Mouse (Mus musculus) adrenal gland, adult 8-10 months (tissue): Measurements from ENCODE around the gene Lmf1. TPM values are rescaled to one million over a fixed set of nuclear protein-coding genes. Genes with fewer than 3 reads are reported as not detected.
A peak's percentile ranks its signal among the peaks of the same experiment; 100 is the strongest.

Source experiments
- DNase-seq: peaks from one replicate; pipeline ENCODE4 v3.0.0; 2022
- total RNA-seq, 4 experiments: library from RNA; stranded (reverse); gene quantifications; 2 replicates each; pipeline ENCODE4 v1.2.4; 2022

Lmf1 gene
- total RNA-seq, 4 experiments from 2014 or later, result 36.0 to 39.9 (median 38.2) TPM

DNA sequence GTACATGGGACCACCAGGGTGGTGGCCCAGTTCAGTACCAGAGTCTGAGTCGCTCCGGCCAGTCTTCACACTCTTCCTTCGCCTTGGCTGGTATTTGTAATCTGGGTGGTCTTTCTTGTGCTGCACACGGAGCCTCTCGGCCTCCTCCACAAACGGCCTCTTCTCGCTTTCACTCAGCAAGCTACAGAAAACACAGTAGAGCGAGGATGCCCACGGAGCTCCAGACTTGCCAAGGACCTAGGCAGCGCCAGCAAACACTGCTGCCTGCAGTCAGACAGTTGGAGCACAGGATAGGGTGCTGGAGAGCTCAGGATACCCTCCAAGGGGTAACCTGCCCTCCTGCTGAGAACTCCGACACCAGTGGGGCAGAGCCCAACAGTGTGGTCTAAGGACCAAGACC, 10.0 kb upstream of the Lmf1 start:
- no peak for DNase-seq

GRCm38 (mm10) chr17:25569833-25570647, 8.8 kb upstream of the Lmf1 start:
- DNase-seq, result no peak

GRCm38 (mm10) chr17:25570648-25571452, 8.0 kb upstream of the Lmf1 start, which contains the start of gene Sox8:
Sox8 (minus strand) TSS chr17:25570686.
- DNase-seq, result peak; percentile 58

- no peak for DNase-seq
Observed at GRCm38 (mm10) chr17:25571453-25571820, 7.4 kb upstream of the Lmf1 start.

DNA sequence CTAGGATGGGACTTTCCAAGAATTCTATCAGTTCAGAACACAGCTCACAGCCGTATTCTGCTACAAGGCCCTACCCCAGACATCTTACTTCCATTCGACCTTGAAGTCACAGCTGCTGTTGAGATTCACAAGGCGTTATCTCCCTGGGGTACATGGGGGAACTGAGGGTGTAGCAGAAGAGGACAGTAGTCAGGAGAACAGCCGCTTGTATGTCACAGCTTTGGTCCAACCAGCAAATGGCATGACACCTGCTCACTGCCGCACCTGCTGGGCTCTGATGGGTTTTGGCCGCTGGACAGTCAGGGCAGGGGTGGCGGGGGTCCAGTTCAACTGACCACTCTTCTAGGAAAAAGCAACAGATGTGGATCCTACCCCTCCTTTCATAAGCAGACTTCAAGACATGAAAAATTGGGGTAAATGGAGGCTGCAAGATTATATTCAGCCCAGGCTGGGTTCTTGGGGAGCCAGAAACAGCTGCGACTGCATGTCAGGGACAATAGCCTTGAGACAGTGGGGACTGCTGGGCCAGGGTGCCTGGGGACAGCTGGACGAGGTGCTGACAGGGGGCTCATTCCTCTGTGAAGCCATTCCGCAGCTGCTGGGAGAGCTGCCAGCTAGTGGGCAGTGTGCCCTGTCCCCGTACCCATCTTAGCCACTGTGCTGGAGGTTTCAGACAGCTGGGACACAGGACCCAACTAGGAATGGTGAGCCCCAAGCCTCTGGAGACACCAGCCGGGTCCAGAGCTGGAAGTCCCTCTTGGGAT, 3.5 kb upstream of the Lmf1 start:
- no peak for DNase-seq

GRCm38 (mm10) chr17:25576034-25576433, 2.9 kb upstream of the Lmf1 start:
- DNase-seq, result no peak

- no peak for DNase-seq
Observed at GRCm38 (mm10) chr17:25577263-25577662, 1.6 kb upstream of the Lmf1 start.

- DNase-seq, result no peak
Observed at GRCm38 (mm10) chr17:25577702-25578101, 1.2 kb upstream of the Lmf1 start.

GRCm38 (mm10) chr17:25579332-25580047, 605 bp downstream of the Lmf1 start:
- no peak for DNase-seq

- no peak for DNase-seq
Observed at GRCm38 (mm10) chr17:25582076-25582475, 3.2 kb downstream of the Lmf1 start.

GRCm38 (mm10) chr17:25583099-25583498, 4.2 kb downstream of the Lmf1 start:
- no peak for DNase-seq

DNA sequence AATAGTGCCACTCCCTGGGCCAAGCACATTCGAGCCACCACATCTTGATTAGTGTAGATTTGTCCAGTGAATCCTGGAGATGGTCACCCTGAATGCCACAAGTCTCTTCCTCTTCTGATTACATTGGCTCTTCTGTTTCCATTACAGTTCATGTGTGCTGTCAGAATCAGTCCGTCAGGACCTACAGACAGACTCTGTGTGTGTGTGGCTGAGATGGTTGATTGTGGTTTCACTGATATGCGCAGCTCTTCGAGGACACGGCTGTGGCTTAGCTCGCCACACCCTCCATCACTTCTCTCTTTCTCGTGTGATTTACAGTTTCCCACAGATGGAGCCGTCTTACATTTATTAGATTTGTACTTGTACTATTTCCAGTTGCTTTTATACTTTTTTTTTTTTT, 5.0 kb downstream of the Lmf1 start:
- DNase-seq, result no peak

DNA sequence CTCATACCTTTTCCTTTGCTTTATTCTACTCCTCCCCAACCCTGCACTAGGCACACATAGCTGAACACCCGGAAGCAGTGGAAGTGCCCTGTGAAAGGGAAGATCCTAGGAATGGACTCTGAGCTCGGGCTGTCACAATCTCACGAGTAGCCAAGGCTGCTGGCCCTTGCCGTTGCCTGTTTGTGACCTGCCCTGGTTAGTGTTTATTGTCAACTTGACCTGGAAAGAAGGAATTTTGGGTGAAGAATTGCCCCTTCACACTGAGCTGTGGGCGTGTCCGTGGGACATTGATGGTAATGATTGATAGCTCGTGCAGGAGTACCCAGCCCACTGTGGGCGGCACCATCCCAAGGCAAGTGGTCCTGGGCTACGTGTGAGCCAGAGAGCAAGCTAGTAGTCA, 5.8 kb downstream of the Lmf1 start:
- DNase-seq, result no peak

DNA sequence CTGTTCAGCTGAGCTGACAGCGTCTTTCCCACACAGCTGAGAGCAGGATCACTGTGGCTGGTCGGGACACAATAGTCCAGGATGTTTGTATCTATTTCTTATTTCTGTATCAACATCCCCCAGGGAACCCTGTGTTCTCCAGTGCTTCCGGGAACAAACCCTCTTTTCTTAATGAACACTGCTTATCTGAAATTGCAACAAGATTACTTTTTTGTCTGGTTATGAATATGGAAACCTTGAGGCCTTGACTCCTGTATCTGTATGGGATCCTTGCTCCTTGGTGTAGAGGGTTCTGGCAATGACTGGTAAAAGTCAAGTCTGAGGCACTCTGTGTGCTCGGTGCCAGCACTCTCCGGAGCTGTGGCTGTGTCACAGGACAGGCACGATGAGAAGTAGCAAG, 11.2 kb downstream of the Lmf1 start:
- DNase-seq, result no peak

GRCm38 (mm10) chr17:25590985-25591384, 12.1 kb downstream of the Lmf1 start:
- DNase-seq, result no peak

DNA sequence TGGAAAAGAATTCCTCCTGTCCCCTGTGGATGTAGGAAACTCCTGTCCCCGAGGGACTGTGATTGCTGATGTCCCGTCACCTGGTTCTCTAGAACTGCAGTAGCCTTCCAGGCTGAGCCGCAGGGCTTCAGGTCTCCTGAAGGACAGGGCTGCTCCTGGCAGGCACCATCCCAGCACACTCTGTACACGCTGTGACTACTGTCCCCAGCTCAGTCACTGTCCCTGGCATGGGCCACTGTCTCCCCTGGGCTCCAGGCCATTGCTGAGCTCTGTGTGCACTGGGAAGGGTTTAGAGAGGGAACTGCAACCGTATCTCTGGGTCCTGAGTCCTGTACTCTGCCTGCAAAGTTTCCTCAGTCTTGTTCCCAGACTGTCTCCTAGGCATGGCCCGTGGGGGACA, 13.5 kb downstream of the Lmf1 start:
- no peak for DNase-seq

GRCm38 (mm10) chr17:25593411-25594261, 14.8 kb downstream of the Lmf1 start:
- no peak for DNase-seq

DNA sequence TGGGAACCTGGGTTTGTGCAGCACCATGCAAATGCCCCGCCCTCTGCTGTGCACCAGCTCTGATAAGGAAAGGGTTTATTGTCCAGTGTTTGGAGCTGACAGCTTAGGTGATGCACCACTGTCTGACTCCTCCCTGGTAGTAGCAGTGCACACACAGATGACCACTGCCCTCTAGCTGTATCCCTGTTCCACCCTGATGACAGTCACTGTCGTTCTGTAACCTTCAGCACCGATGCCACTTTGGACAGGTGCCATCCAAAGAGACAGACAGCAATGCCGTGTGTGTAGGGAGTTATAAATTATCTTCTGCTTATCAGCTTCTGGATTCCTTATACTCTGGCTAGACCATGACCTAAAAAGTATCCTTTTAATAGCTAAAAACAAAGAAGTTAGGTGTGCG, 16.6 kb downstream of the Lmf1 start:
- DNase-seq, result peak; percentile 77

GRCm38 (mm10) chr17:25597537-25597936, 18.7 kb downstream of the Lmf1 start:
- DNase-seq, result no peak

DNA sequence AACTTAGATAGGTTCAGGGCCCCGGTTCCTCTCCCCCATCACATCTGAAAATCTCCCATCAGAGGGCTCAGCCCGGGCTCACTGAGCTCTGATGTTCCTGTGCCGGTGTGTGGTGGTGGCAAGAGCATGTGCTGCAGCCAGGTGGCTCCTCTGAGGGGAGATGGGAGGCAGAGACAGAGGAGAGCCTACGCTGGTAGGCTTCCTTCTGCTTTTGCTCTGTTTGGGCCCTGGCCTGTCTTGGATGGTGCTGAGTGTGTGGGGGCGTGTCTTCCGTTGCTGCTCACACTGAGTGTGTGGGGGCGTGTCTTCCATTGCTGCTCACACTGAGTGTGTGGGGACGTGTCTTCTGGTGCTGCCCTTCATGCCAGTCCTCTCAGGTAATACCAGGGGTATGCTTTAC, 23.5 kb downstream of the Lmf1 start:
- DNase-seq, result no peak

GRCm38 (mm10) chr17:25604234-25604633, 25.3 kb downstream of the Lmf1 start:
- DNase-seq, result no peak
